Mouse (Mus musculus) small intestine, adult 2 months (tissue): ENCODE measurements around the gene Strn3.

Experiments
- CTCF ChIP-seq: fragments of 200-500 bp; IDR thresholded peaks from 2 replicates; pipeline ENCODE4 v1.5.1; 2012; ENCODE audit warnings: low read depth, mild to moderate bottlenecking, control low read depth, inconsistent platforms, low read length, moderate library complexity, mixed read lengths; ENCODE audit not compliant: insufficient replicate concordance, insufficient read length; ENCODE audit errors: extremely low read depth
- POLR2A ChIP-seq: fragments of 200-500 bp; IDR thresholded peaks from 2 replicates; pipeline ENCODE4 v1.6.1; 2012; ENCODE audit warnings: low read depth, mild to moderate bottlenecking, control low read depth, inconsistent platforms, low read length, moderate library complexity

- TF ChIP-seq CTCF (no peak), POLR2A (no peak)
Observed at GRCm38 (mm10) chr12:51603306-51603705, 88.4 kb downstream of the Strn3 start.
